Mouse (Mus musculus) liver, adult 2 months (tissue): ENCODE results near the gene Ang4.

ENCODE experiments used
- CTCF ChIP-seq: fragments of 200-500 bp; IDR thresholded peaks from 2 replicates; pipeline ENCODE4 v1.5.1; 2011; ENCODE audit warnings: low read depth, low read length, control low read depth
- POLR2A ChIP-seq: fragments of 200-500 bp; IDR thresholded peaks from 2 replicates; pipeline ENCODE4 v1.6.1; 2011; ENCODE audit warnings: low read length, control low read depth; ENCODE audit not compliant: insufficient read depth; ENCODE audit errors: extremely low read depth

GRCm38 (mm10) chr14:51755944-51756343 lies 17.4 kb downstream of the Ang4 start:
- TF ChIP-seq CTCF (no peak), POLR2A (no peak)
